Mouse (Mus musculus) lung, postnatal 36 days (tissue): ENCODE measurements around the gene Dclre1c.
"Not testable (repeated sequence)": the region's sequence is repeated elsewhere in the genome, so short reads cannot be mapped to it uniquely, and the experiment has no call there.

Experiments
- DNase-seq: peaks from one replicate; pipeline ENCODE4 v3.0.0; 2022; ENCODE audit warnings: mixed read lengths

Dclre1c gene

DNA sequence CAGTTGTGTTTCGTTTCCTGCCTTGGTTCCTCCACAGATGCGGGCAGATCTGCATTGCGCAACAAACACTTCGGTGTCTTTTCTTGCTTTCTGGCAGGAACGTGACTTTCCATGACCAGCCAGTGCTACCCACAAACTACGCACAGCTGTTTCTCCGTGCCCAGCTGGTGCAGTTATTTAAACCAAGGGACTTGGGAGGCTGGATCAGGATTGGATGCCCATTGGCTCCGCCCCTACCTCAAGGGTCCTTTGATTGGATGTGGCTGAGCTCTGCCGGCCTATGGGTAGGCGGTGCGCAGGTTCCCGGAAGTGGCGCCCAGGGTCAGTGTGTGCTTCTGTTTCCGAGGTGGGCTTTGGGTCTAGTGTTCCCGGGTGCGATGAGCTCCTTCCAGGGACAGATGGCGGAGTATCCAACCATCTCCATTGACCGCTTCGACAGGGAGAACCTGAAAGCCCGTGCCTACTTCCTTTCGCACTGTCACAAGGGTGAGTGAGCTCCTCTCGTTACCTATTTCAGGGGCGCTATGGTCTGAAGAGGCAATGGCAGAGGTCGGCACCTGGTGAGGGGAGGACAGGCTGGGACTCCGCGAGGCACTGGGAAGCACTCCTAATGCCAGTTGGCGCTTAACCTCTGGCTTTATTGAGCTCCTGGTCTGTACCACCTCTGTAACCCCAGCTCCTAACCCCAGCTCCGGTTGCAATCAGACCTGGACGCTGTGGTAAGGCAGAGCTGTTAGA lies at the start of gene Dclre1c:
Dclre1c (plus strand) TSS at position 291 of the 738 bp plus-strand sequence.
- peak; percentile 97 for DNase-seq

DNA sequence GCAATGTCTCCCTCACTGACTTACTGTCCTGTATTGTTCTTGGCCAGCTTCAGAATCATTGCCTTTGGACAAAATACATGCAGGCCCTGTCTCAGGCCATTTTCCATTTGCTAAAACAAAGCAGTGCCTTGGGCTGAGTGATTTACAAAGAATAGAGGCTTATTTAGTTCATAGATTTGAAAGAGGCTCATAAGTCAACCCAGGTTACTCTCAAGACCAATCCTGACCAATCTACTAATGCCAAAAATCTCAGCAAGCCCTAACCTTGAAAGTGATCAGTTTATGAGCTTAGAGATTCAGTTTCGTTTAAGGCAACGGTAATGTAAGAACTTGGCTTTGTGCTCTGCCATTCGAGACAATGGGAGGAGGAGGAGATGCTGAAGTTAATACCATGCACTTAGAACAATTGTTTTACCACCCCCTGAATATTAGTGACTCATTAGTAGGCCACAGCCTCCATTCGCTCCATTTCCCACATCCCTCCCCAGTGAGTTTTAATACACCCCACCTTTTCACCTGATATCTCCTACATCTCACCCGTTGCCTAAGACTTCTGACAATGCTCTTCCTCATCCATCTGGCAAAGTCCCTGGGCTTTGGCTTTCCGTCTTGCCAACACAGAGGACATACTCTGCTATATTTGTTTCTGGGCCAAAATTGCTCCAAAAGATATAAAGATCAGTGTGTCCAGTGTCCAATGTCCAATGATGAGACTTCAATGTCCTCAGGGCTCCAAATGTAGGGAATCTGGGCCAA lies 36.6 kb upstream of the Dclre1c start:
- no peak for DNase-seq

GRCm38 (mm10) chr2:3391945-3392344 lies 32.0 kb upstream of the Dclre1c start:
- DNase-seq: no peak

DNA sequence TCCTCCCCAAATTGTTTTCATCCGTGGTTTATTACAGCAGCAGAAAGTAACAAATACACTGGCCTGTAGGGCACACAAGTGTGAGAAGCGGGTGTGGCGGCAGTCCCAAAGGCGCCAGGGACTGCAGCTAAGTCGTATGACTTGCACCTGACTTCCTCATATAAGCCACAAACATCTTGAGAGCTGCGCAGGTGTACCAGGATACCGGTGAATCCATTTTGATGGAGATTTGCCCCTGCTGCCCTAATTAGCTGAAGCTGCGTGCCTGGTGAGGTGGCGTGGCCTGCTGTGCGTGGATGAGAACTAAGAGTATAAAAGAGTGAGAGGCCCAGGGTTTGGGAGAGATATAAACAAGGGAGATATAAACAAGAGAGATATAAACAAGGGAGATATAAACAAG lies 26.8 kb upstream of the Dclre1c start, which contains the start of gene Olah:
Olah (minus strand) TSS at position 101 of the 400 bp plus-strand sequence.
- DNase-seq: not testable (repeated sequence)

DNA sequence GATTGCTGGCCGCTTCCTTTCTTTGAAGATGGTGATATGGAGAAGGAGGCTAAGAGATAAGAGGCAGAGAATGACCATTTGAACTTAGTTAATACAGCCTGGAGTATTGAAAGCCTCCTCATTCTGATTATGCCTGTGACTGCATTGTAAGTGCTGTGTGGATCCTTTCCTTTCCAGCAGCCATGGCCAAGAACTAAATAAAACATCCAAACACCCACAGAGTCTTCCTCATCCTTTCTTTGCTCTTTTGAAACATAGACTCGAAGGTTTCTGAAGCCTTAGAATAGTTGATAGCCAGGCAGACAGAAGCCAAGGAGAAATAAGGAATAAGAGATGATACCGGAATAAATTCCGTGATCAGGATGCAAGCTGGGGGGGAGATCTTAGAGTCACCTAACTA lies 17.9 kb upstream of the Dclre1c start:
- DNase-seq: no peak

- DNase-seq: no peak
These were observed 16.2 kb upstream of the Dclre1c start for GRCm38 (mm10) chr2:3407756-3408155.

GRCm38 (mm10) chr2:3414241-3414640 lies 9.7 kb upstream of the Dclre1c start:
- DNase-seq: peak; percentile 80

GRCm38 (mm10) chr2:3415676-3416075 lies 8.3 kb upstream of the Dclre1c start:
- no peak for DNase-seq

DNA sequence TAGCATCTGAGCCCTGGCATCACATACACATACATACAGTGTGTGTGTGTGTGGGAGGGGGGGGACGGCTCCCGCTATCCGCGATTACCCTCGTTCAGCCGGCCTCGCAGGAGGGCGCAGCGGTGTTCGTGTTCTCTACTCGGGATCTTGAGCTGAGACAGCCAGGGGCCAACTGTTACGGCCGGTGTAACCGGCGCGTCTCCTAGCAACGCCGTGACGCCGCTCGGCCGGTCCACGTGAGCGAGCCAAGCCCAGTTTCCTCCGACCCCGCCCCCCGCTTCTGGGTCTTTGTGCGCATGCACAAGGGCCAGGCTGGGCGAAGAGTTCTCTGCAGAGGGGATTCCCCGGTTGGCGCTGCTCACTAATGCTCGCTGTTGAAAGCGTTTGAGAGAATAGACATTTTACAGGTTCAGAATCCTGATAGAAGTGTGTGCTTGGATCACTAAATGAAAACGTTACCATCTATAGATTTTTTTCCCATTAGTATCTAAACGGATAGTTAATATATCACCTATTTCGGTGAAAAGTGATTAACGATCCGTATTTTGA lies 5.0 kb upstream of the Dclre1c start:
- DNase-seq: peak; percentile 97

GRCm38 (mm10) chr2:3420157-3420556 lies 3.8 kb upstream of the Dclre1c start:
- DNase-seq: no peak

DNA sequence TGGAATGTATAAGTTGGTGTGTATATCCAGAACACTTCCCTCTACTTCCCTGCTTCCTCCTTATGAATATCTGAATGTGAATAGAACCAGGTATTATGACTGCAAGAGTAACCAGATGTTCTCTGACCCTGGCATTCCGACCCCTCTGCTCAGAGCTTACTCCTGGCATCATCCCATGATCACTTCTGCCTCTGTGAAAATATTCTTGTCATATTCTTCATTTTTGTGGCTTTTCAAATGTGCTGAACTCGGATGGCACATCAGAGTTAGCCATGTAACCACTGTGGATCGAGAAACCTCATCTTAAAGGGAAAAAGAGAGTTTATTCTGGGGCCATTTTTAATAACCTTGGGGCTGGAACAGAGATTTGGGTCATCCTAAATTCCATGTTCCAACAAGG lies 1.4 kb upstream of the Dclre1c start, which contains the start of gene Meig1:
Meig1 (minus strand) TSS at position 101 of the 400 bp plus-strand sequence.
- DNase-seq: no peak

DNA sequence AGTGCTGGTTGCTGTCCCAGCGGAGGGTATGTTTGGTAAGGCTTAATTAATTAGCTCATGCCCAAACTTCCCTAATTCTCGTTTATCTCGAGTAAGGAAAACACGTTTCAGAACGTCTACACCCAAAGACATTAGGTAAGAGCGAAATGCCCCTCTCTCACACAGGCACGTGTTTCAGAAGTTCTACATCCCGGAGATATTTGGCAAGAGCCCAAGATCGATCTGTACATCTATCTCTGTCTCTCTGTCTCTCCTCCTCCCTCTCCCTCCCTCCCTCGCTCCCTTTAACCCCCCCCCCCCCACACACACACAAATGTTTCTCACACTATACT lies 614 bp downstream of the Dclre1c start:
- no peak for DNase-seq

DNA sequence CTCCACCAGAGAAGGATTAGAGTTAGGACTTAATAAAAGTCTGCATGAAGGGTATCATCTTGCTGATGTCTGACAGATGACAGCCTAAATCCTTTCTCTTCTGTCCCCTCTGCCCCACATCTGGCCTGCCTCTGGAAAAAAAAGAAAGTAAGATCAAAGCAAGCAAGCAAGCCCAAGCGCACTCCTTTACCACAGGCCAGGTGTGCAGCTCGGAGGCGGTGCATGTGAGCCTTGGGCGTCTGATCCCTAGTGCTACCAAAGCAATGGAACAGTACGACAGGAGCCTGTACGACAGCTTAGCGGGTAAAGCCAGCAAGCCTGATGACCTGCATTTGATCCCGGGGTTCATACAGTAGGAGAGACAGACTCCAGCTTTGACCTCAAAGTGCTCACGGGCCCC lies 7.0 kb downstream of the Dclre1c start:
- DNase-seq: no peak

GRCm38 (mm10) chr2:3435369-3436061 lies 11.6 kb downstream of the Dclre1c start:
- no peak for DNase-seq

- no peak for DNase-seq
These were observed 14.0 kb downstream of the Dclre1c start for GRCm38 (mm10) chr2:3437956-3438355.

DNA sequence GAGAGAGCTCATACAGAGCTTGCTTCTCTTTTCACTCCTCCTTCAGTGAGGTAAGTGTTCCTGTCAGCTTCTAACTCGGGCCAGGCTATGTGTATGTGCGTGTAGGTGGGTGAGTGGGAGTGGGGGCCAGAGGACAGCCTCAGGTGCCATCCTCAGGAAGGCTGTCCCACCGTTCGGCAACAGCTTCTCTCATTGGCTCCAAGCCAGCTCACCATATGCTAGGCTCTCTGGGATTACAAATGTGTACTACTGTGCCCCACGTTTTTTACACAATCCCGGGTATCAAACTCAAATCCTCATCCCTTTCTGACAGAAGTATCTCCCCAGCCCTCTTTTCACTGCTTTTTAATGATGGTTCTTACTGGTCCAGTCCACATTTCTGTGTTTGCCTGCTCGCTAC lies 20.3 kb downstream of the Dclre1c start:
- DNase-seq: no peak

DNA sequence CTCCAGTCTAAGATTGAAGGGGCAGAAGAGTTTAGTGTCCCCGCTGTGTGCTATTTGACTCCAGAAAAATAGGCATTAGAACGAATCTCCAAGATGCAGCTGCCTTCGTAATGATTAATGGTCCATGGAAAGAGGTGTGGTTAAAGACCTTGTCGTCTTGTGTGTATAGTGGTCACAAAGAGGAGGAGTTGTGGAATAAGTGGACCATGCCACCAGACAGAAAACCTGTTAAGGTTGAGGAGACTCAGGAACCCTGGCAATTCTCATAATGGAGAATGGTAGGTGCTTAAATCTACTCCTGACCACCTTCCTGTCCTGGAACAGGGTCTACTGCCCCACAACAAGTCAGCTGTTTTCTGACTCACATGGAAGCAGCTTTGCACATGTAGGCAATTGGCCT lies 22.1 kb downstream of the Dclre1c start:
- DNase-seq: no peak

DNA sequence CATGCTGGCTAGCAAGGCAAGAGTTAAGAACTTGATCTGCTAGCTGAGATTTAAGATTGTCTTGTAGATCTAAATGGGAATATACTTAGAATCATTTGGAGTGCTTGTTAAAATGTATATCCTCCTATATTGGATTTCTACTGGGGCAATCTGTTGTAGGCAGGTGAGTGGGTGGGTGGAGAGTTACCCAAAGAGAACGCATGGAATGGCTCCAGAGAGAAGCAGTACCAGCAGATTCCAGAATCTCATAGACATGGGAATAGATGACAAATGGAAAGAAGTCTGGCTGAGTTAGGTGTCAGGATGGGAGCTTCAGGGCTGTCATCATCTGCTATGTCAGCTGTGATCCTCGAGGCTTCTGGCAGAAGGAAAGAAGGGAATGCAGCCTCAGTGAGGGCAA lies 25.5 kb downstream of the Dclre1c start:
- DNase-seq: no peak

- DNase-seq: no peak
These were observed 29.2 kb downstream of the Dclre1c start for GRCm38 (mm10) chr2:3453096-3453495.

- no peak for DNase-seq
These were observed 32.7 kb downstream of the Dclre1c start for GRCm38 (mm10) chr2:3456590-3456989.

GRCm38 (mm10) chr2:3473891-3474290 lies 50.0 kb downstream of the Dclre1c start:
- DNase-seq: no peak

GRCm38 (mm10) chr2:3474361-3474805 lies 50.5 kb downstream of the Dclre1c start:
- peak; percentile 60 for DNase-seq

DNA sequence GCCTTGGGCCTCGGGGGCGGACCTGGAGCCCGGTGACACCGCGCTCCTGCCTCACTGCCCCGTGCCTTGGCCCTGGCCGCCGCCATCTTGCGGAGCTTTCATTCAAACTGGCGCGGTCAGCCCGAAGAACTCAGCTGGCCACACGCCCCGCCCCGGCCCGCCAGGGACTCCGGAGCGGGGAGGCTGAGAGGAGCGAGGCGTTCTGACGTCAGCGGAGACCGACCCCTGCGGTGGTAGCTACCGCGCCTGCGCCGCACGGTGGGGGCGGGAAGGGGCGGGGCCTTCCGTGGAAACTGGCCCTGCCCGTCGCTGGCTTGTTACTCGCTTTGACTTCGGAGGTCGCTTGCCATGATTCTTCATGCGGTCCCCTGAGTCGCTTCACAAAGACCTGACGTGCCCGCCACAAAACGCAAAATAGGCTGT lies 50.9 kb downstream of the Dclre1c start, which contains the start of gene Suv39h2:
Suv39h2 (minus strand) TSS at position 171 of the 423 bp plus-strand sequence.
- peak; percentile 97 for DNase-seq
